Mouse (Mus musculus) left cerebral cortex, postnatal 4 days (tissue): ENCODE measurements around the gene Pik3ap1. TPM values are rescaled to one million over a fixed set of nuclear protein-coding genes. Genes with fewer than 3 reads are reported as not detected.

Experiments
- DNase-seq: peaks from one replicate; pipeline ENCODE4 v3.0.0-alpha.2; 2022
- intact Hi-C: fragments of 180-260 bp; cut with DNase I; formaldehyde crosslinking; loops from one replicate; pipeline ENCODE4 v1.15.1; 2025
- total RNA-seq, 2 experiments: library from RNA; stranded (reverse); gene quantifications; 2 replicates each; pipeline ENCODE4 v1.2.3; 2021

Gene Pik3ap1
- total RNA-seq, 2 experiments from 2014 or later: 1.7 to 2.0 TPM

- no peak for DNase-seq
- intact Hi-C loops: no loop called here
Measured at GRCm38 (mm10) chr19:41288568-41288967, 96.3 kb downstream of the Pik3ap1 start.

GRCm38 (mm10) chr19:41287224-41287623, 97.7 kb downstream of the Pik3ap1 start:
- DNase-seq: no peak
- intact Hi-C loops: no loop called here

- intact Hi-C loops: no loop called here
- no peak for DNase-seq
Measured at GRCm38 (mm10) chr19:41284515-41284914, 100.4 kb downstream of the Pik3ap1 start.

GRCm38 (mm10) chr19:41282718-41283117, 102.2 kb downstream of the Pik3ap1 start:
- intact Hi-C loops: no loop called here
- no peak for DNase-seq

GRCm38 (mm10) chr19:41282216-41282615, 102.7 kb downstream of the Pik3ap1 start:
- intact Hi-C loops: no loop called here
- no peak for DNase-seq

- intact Hi-C loops: no loop called here
- DNase-seq: no peak
Measured at GRCm38 (mm10) chr19:41279724-41280244, 105.1 kb downstream of the Pik3ap1 start.

GRCm38 (mm10) chr19:41278606-41279005, 106.3 kb downstream of the Pik3ap1 start:
- no peak for DNase-seq
- intact Hi-C loops: no loop called here

GRCm38 (mm10) chr19:41275588-41275987, 109.3 kb downstream of the Pik3ap1 start:
- no peak for DNase-seq
- intact Hi-C loops: no loop called here

- DNase-seq: no peak
- intact Hi-C loops: no loop called here
Measured at GRCm38 (mm10) chr19:41270906-41271305, 114.0 kb downstream of the Pik3ap1 start.

- intact Hi-C loops: no loop called here
- peak; percentile 15 for DNase-seq
Measured at GRCm38 (mm10) chr19:41270151-41270727, 114.7 kb downstream of the Pik3ap1 start.

GRCm38 (mm10) chr19:41266251-41266901, 118.5 kb downstream of the Pik3ap1 start:
- DNase-seq: no peak
- intact Hi-C loops: no loop called here

- no peak for DNase-seq
- intact Hi-C loops: no loop called here
Measured at GRCm38 (mm10) chr19:41264331-41264799, 120.5 kb downstream of the Pik3ap1 start.

- DNase-seq: peak; percentile 88
- intact Hi-C loops: no loop called here
Measured at GRCm38 (mm10) chr19:41263630-41264295, 121.1 kb downstream of the Pik3ap1 start, which contains the start of gene Tm9sf3. Tm9sf3 (minus strand) TSS chr19:41263997.

GRCm38 (mm10) chr19:41262712-41263629, 121.9 kb downstream of the Pik3ap1 start:
- intact Hi-C loops: no loop called here
- peak; percentile 55 for DNase-seq

GRCm38 (mm10) chr19:41260736-41261135, 124.2 kb downstream of the Pik3ap1 start:
- DNase-seq: no peak
- intact Hi-C loops: no loop called here

- intact Hi-C loops: no loop called here
- DNase-seq: no peak
Measured at GRCm38 (mm10) chr19:41259256-41259655, 125.6 kb downstream of the Pik3ap1 start.

GRCm38 (mm10) chr19:41258707-41259106, 126.2 kb downstream of the Pik3ap1 start:
- intact Hi-C loops: no loop called here
- DNase-seq: peak; percentile 44

GRCm38 (mm10) chr19:41254584-41254983, 130.3 kb downstream of the Pik3ap1 start:
- intact Hi-C loops: no loop called here
- no peak for DNase-seq

- intact Hi-C loops: loop anchor here (5.0 kb wide), 1 partner anchor 162 kb away; no protein-coding TSS in a partner anchor
- DNase-seq: no peak
Measured at GRCm38 (mm10) chr19:41248968-41249367, 135.9 kb downstream of the Pik3ap1 start.

- DNase-seq: no peak
- intact Hi-C loops: loop anchor here (5.0 kb wide), 1 partner anchor 161 kb away; no protein-coding TSS in a partner anchor
Measured at GRCm38 (mm10) chr19:41248271-41248670, 136.6 kb downstream of the Pik3ap1 start.
